Mouse (Mus musculus) heart, embryonic 12.5 days (tissue): Measurements from ENCODE around the gene Zfp512b. TPM values are rescaled to one million over a fixed set of nuclear protein-coding genes. Genes with fewer than 3 reads are reported as not detected.
A peak's percentile ranks its signal among the peaks of the same experiment; 100 is the strongest.

Source experiments
- ATAC-seq: fragments of 200-750 bp; cut with Nextera tagmentation; 2 replicates; pipeline ENCODE4 v1.8.0; 2017; ENCODE audit warnings: moderate TSS enrichment, moderate library complexity; ENCODE audit not compliant: insufficient number of reproducible peaks, low FRiP score
- H3K27ac ChIP-seq: fragments of 300-500 bp; sonication (generic); 2 replicates; pipeline ENCODE4 v1.5.1; 2016; ENCODE audit warnings: mild to moderate bottlenecking, moderate library complexity; ENCODE audit not compliant: poor library complexity, severe bottlenecking
- H3K27me3 ChIP-seq: fragments of 300-500 bp; sonication (generic); replicated peaks from 2 replicates; pipeline ENCODE4 v1.6.1; 2016; ENCODE audit warnings: mild to moderate bottlenecking, moderate library complexity
- H3K36me3 ChIP-seq: fragments of 300-500 bp; sonication (generic); 2 replicates; pipeline ENCODE4 v1.6.1; 2016; ENCODE audit warnings: mild to moderate bottlenecking, moderate library complexity
- H3K4me1 ChIP-seq: fragments of 300-500 bp; sonication (generic); replicated peaks from 2 replicates; pipeline ENCODE4 v1.6.1; 2016; ENCODE audit warnings: mild to moderate bottlenecking
- H3K4me2 ChIP-seq: fragments of 300-500 bp; sonication (generic); 2 replicates; pipeline ENCODE4 v1.6.1; 2016; ENCODE audit warnings: mild to moderate bottlenecking, moderate library complexity
- H3K4me3 ChIP-seq: fragments of 300-500 bp; sonication (generic); 2 replicates; pipeline ENCODE4 v1.5.1; 2016; ENCODE audit warnings: mild to moderate bottlenecking
- H3K9ac ChIP-seq: fragments of 300-500 bp; sonication (generic); 2 replicates; pipeline ENCODE4 v1.6.1; 2016; ENCODE audit warnings: mild to moderate bottlenecking, moderate library complexity
- H3K9me3 ChIP-seq: fragments of 300-500 bp; sonication (generic); replicated peaks from 2 replicates; pipeline ENCODE4 v1.6.1; 2016; ENCODE audit warnings: mild to moderate bottlenecking, moderate library complexity
- WGBS: fragments of 180-500 bp; shearing (Covaris S2); methylation state at CpG from one replicate; pipeline ENCODE4 v1.1.7; 2016; 5-methylcytosine and 5-hydroxymethylcytosine counted together
- polyA plus RNA-seq: library from polyadenylated mRNA; unstranded; fragments of >200 nt; fragmentation: Nextera tagmentation; extraction: Ambion mirVana; gene quantifications from 2 replicates; pipeline ENCODE4 v1.2.1, GENCODE M21; 2016

Gene Zfp512b
- polyA plus RNA-seq, 1 experiment from 2014 or later, result 44.8 TPM

GRCm38 (mm10) chr2:181589011-181589731, 3.4 kb downstream of the Zfp512b start:
- H3K4me3 ChIP-seq, result no peak overlapping the region
- no peak overlapping the region for H3K9ac ChIP-seq
- peaks cover 16% of the 10 kb centered on the region for H3K4me1 ChIP-seq
- peaks cover 62% of the 10 kb centered on the region for H3K36me3 ChIP-seq
- no peaks in the 10 kb centered on the region for H3K9me3 ChIP-seq
- H3K27me3 ChIP-seq, result no peaks in the 10 kb centered on the region
- ATAC-seq, result no peak
- no peak overlapping the region for H3K4me2 ChIP-seq
- 82% methylated on average over 10 of the region's 10 CpGs for whole genome bisulfite sequencing
- H3K27ac ChIP-seq, result no peak overlapping the region

- Histone ChIP-seq H3K4me3 (no peak overlapping the region), H3K4me2 (no peak overlapping the region), H3K36me3 (peaks cover 70% of the 10 kb centered on the region), H3K9me3 (no peaks in the 10 kb centered on the region), H3K27me3 (no peaks in the 10 kb centered on the region), H3K9ac (no peak overlapping the region), H3K27ac (no peak overlapping the region), H3K4me1 (peaks cover 16% of the 10 kb centered on the region)
- WGBS, result 87% methylated on average over 11 of the region's 11 CpGs
- no peak for ATAC-seq
Observed at GRCm38 (mm10) chr2:181588229-181588780, 4.3 kb downstream of the Zfp512b start.

- 81% methylated on average over 6 of the region's 6 CpGs for WGBS
- Histone ChIP-seq H3K27ac (no peak overlapping the region), H3K36me3 (peaks cover 70% of the 10 kb centered on the region), H3K4me2 (no peak overlapping the region), H3K9me3 (no peaks in the 10 kb centered on the region), H3K27me3 (no peaks in the 10 kb centered on the region), H3K9ac (no peak overlapping the region), H3K4me3 (no peak overlapping the region), H3K4me1 (peaks cover 11% of the 10 kb centered on the region)
- ATAC-seq, result no peak
Observed at GRCm38 (mm10) chr2:181587796-181588195, 4.8 kb downstream of the Zfp512b start.

- H3K4me1 ChIP-seq, result peaks cover 1% of the 10 kb centered on the region; the same call in 1 of the 2 replicates
- no peak overlapping the region for H3K9ac ChIP-seq
- H3K27ac ChIP-seq, result no peak overlapping the region
- ATAC-seq, result no peak
- peaks cover 70% of the 10 kb centered on the region for H3K36me3 ChIP-seq
- H3K27me3 ChIP-seq, result no peaks in the 10 kb centered on the region
- no peaks in the 10 kb centered on the region for H3K9me3 ChIP-seq
- 90% methylated on average over 3 of the region's 3 CpGs for WGBS
- H3K4me3 ChIP-seq, result no peak overlapping the region
- no peak overlapping the region for H3K4me2 ChIP-seq
Observed at GRCm38 (mm10) chr2:181586124-181586523, 6.5 kb downstream of the Zfp512b start.

GRCm38 (mm10) chr2:181585506-181585905, 7.1 kb downstream of the Zfp512b start:
- no peak overlapping the region for H3K9ac ChIP-seq
- H3K4me3 ChIP-seq, result no peak overlapping the region
- no peaks in the 10 kb centered on the region for H3K9me3 ChIP-seq
- ATAC-seq, result no peak
- H3K36me3 ChIP-seq, result peaks cover 69% of the 10 kb centered on the region
- H3K27me3 ChIP-seq, result no peaks in the 10 kb centered on the region
- no peak overlapping the region for H3K4me2 ChIP-seq
- no peak overlapping the region for H3K27ac ChIP-seq
- WGBS, result 85% methylated on average over 5 of the region's 5 CpGs
- peaks cover 3% of the 10 kb centered on the region for H3K4me1 ChIP-seq

- Histone ChIP-seq H3K27me3 (no peaks in the 10 kb centered on the region), H3K4me3 (no peak within 1 kb of the TSS), H3K9me3 (no peaks in the 10 kb centered on the region), H3K4me1 (peaks cover 13% of the 10 kb centered on the region), H3K4me2 (no peak within 1 kb of the TSS), H3K36me3 (peaks cover 59% of the 10 kb centered on the region), H3K27ac (no peak within 1 kb of the TSS), H3K9ac (no peak within 1 kb of the TSS)
- no peak for ATAC-seq
- WGBS, result 87% methylated on average over 4 of the region's 4 CpGs
Observed at GRCm38 (mm10) chr2:181584411-181584942, 8.1 kb downstream of the Zfp512b start, which contains the start of gene Uckl1. TSS of gene Uckl1 (minus strand) at chr2:181584892.

GRCm38 (mm10) chr2:181583460-181584257, 8.9 kb downstream of the Zfp512b start:
- no peak overlapping the region for H3K4me2 ChIP-seq
- 87% methylated on average over 3 of the region's 3 CpGs for WGBS
- no peak for ATAC-seq
- peaks cover 21% of the 10 kb centered on the region for H3K4me1 ChIP-seq
- H3K9me3 ChIP-seq, result no peaks in the 10 kb centered on the region
- H3K4me3 ChIP-seq, result no peak overlapping the region
- no peaks in the 10 kb centered on the region for H3K27me3 ChIP-seq
- H3K9ac ChIP-seq, result no peak overlapping the region
- H3K36me3 ChIP-seq, result peaks cover 51% of the 10 kb centered on the region
- no peak overlapping the region for H3K27ac ChIP-seq

- ATAC-seq, result no peak
- peaks cover 28% of the 10 kb centered on the region for H3K4me1 ChIP-seq
- peaks cover 43% of the 10 kb centered on the region for H3K36me3 ChIP-seq
- no peak overlapping the region for H3K9ac ChIP-seq
- no peaks in the 10 kb centered on the region for H3K9me3 ChIP-seq
- no peak overlapping the region for H3K4me3 ChIP-seq
- no peak overlapping the region for H3K4me2 ChIP-seq
- H3K27ac ChIP-seq, result no peak overlapping the region
- WGBS, result 94% methylated on average over 1 of the region's 1 CpGs
- H3K27me3 ChIP-seq, result no peaks in the 10 kb centered on the region
Observed at GRCm38 (mm10) chr2:181582939-181583338, 9.7 kb downstream of the Zfp512b start.

- no peaks in the 10 kb centered on the region for H3K9me3 ChIP-seq
- H3K27ac ChIP-seq, result no peak overlapping the region
- WGBS, result 76% methylated on average over 2 of the region's 2 CpGs
- H3K36me3 ChIP-seq, result peaks cover 39% of the 10 kb centered on the region
- H3K27me3 ChIP-seq, result no peaks in the 10 kb centered on the region
- peaks cover 34% of the 10 kb centered on the region for H3K4me1 ChIP-seq
- H3K4me2 ChIP-seq, result peak overlapping the region; percentile 71
- no peak for ATAC-seq
- no peak overlapping the region for H3K4me3 ChIP-seq
- H3K9ac ChIP-seq, result no peak overlapping the region
Observed at GRCm38 (mm10) chr2:181582358-181582757, 10.2 kb downstream of the Zfp512b start.

GRCm38 (mm10) chr2:181581402-181582120, 11.0 kb downstream of the Zfp512b start:
- H3K4me2 ChIP-seq, result peak overlapping the region; percentile 71
- peaks cover 31% of the 10 kb centered on the region for H3K36me3 ChIP-seq
- peak overlapping the region; percentile 77 for H3K4me3 ChIP-seq
- under 1% methylated on average over 49 of the region's 49 CpGs for WGBS
- H3K9me3 ChIP-seq, result no peaks in the 10 kb centered on the region
- H3K4me1 ChIP-seq, result peaks cover 42% of the 10 kb centered on the region
- peak overlapping the region; percentile 96 for H3K27ac ChIP-seq
- H3K27me3 ChIP-seq, result no peaks in the 10 kb centered on the region
- peak overlapping the region; percentile 89 for H3K9ac ChIP-seq
- ATAC-seq, result peak; percentile 86
